Mouse (Mus musculus) left cerebral cortex, adult 18-20 months (tissue): ENCODE data around the gene Slc30a10. TPM values are rescaled to one million over a fixed set of nuclear protein-coding genes. Genes with fewer than 3 reads are reported as not detected.

ENCODE experiments used
- DNase-seq, 2 experiments: peaks; one replicate each; pipeline ENCODE4 v3.0.0; 2021 to 2022; ENCODE audit warnings: low spot score in 2 of 2, mixed read lengths in 1 of 2
- total RNA-seq, 2 experiments: library from RNA; stranded (reverse); gene quantifications; 2 replicates each; pipeline ENCODE4 v1.2.3; 2021

The Slc30a10 gene
- total RNA-seq, 2 experiments from 2014 or later, result 7.4 to 8.8 TPM

DNA sequence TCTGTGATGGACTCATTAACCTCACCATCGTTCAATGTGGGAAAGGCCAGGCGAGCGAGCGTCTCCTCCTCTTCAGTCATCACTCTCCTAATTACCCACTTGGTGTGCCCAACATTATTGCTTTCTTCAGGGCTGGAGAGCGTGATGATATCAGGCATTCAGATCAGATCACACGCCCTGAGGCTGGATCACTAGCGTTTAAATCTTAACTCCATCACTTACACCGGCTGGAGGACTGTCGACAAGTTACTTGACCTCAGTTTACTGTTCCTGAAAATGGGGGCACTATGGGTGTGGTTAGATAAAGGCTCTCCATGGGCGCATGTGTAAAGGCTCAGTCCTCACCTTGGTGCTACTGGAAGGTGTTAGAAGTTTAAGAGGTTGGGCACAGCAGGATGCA lies 61.4 kb downstream of the Slc30a10 start:
- no peak for DNase-seq

DNA sequence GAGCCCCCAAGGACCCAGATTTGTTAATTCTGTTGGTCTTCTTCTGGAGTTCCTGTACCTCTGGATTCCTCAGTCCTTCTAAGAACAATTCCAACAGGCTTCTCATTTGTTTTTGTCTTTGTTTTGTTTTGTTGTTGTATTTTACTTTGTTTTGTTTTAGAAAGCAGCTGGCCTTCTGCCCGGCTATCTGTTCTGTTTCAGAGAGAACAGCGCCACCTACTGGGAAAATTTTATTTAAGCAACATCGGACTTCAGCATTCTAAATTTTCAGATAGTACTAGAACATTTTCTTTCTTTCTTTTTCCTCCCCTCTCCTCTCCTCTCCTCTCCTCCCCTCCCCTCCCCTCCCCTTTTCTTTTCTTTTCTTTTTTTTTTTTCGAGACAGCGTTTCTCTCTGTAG lies 62.9 kb downstream of the Slc30a10 start:
- DNase-seq, result peak; percentile 4 to 29

Other genes with a start within 250 kb of the Slc30a10 start
- gene Iars2, start 125.5 kb upstream of the Slc30a10 start, total RNA-seq, result 10 to 100 TPM; 28.8 to 32.1 TPM
- gene Bpnt1, start 122.7 kb upstream of the Slc30a10 start, total RNA-seq, result 10 to 100 TPM; 70.2 to 79.3 TPM
- gene Eprs, start 91.8 kb upstream of the Slc30a10 start, total RNA-seq, result 10 to 100 TPM; 68.7 to 72.2 TPM